Mouse (Mus musculus) C2C12 (cell line): ENCODE data around the gene Rplp0.

Experiments
- CEBPB ChIP-seq: IDR thresholded peaks from one replicate; pipeline ENCODE4 v1.6.1; 2011; ENCODE audit warnings: low read depth, mild to moderate bottlenecking, control low read depth, moderate library complexity
- CTCF ChIP-seq: IDR thresholded peaks from one replicate; pipeline ENCODE4 v1.5.1; 2011; ENCODE audit not compliant: control insufficient read depth, insufficient read depth, insufficient read length
- MAX ChIP-seq: IDR thresholded peaks from one replicate; pipeline ENCODE4 v1.6.1; 2011; ENCODE audit warnings: mild to moderate bottlenecking, control low read depth
- USF1 ChIP-seq: IDR thresholded peaks from one replicate; pipeline ENCODE4 v1.6.1; 2011; ENCODE audit warnings: low read depth, mild to moderate bottlenecking, control low read depth, moderate library complexity

DNA sequence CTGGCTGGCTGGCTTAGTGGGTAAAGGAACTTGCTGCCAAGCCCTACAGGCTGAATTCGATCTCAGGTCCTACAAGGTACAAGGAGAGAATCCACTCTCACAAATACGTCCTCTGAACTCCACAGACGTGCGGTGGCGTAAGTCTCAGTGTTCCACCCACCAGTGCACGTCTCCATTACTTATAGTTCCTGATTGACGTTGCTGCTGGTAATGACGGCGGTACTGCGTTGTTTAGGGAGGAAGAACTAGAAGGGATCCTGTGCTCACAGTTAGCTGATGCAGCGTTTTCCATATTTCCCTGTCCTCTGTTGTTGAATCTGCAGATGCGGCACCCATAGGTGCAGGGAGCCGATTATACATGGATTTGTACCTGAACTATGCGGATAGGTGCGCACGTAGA, 45.5 kb upstream of the Rplp0 start:
- TF ChIP-seq CEBPB (no peak), CTCF (no peak), MAX (no peak), USF1 (no peak)
